Mouse (Mus musculus): ENCODE measurements at regions not wholly inside any gene's neighbourhood (a gene's known extent, or its start where the extent isn't known, plus 50 kb on each side); places are given as distances from the start of the nearest gene placed in this dataset.

- Histone ChIP-seq H3K27ac (replicated peaks) (no peak overlapping the region), H3K27me3 (replicated peaks) (no peaks in the 10 kb centered on the region), H3K4me3 (no peak overlapping the region), H3K4me2 (no peak overlapping the region), H3K4me1 (no peaks in the 10 kb centered on the region), H3K9me3 (no peaks in the 10 kb centered on the region), H3K9ac (no peak overlapping the region), H3K36me3 (no peaks in the 10 kb centered on the region)
- WGBS = 78% methylated on average over 4 of the region's 4 CpGs
- ATAC-seq (ENCODE audit: extremely low read depth, insufficient number of reproducible peaks, low FRiP score, low TSS enrichment) = no peak
These were observed 411.0 kb downstream of the Gja1 start for GRCm38 (mm10) chr10:56788081-56788480.

- Histone ChIP-seq H3K9me3 (no peaks in the 10 kb centered on the region), H3K4me2 (no peak overlapping the region), H3K4me1 (no peaks in the 10 kb centered on the region), H3K9ac (no peak overlapping the region), H3K27ac (replicated peaks) (no peak overlapping the region), H3K36me3 (no peaks in the 10 kb centered on the region), H3K27me3 (replicated peaks) (no peaks in the 10 kb centered on the region), H3K4me3 (no peak overlapping the region)
- WGBS = 62% methylated on average over 8 of the region's 8 CpGs
- ATAC-seq (ENCODE audit: extremely low read depth, insufficient number of reproducible peaks, low FRiP score, low TSS enrichment) = no peak
These were observed 415.9 kb downstream of the Gja1 start for GRCm38 (mm10) chr10:56793074-56793473.

- Histone ChIP-seq H3K9ac (no peak overlapping the region), H3K27me3 (replicated peaks) (no peaks in the 10 kb centered on the region), H3K4me1 (no peaks in the 10 kb centered on the region), H3K36me3 (no peaks in the 10 kb centered on the region), H3K4me3 (no peak overlapping the region), H3K9me3 (no peaks in the 10 kb centered on the region), H3K27ac (replicated peaks) (no peak overlapping the region), H3K4me2 (no peak overlapping the region)
- WGBS = 47% methylated on average over 3 of the region's 3 CpGs
- ATAC-seq (ENCODE audit: extremely low read depth, insufficient number of reproducible peaks, low FRiP score, low TSS enrichment) = no peak
These were observed 418.3 kb downstream of the Gja1 start for GRCm38 (mm10) chr10:56795396-56795795.

- Histone ChIP-seq H3K27me3 (replicated peaks) (no peaks in the 10 kb centered on the region), H3K27ac (replicated peaks) (no peak overlapping the region), H3K4me3 (no peak overlapping the region), H3K4me2 (no peak overlapping the region), H3K4me1 (no peaks in the 10 kb centered on the region), H3K9me3 (no peaks in the 10 kb centered on the region), H3K36me3 (no peaks in the 10 kb centered on the region), H3K9ac (no peak overlapping the region)
- 70% methylated on average over 3 of the region's 3 CpGs for WGBS
- no peak for ATAC-seq (ENCODE audit: extremely low read depth, insufficient number of reproducible peaks, low FRiP score, low TSS enrichment)
These were observed 422.2 kb downstream of the Gja1 start for GRCm38 (mm10) chr10:56799307-56799706.

GRCm38 (mm10) chr10:56799745-56800144, 422.6 kb downstream of the Gja1 start:
- no peak for ATAC-seq (ENCODE audit: extremely low read depth, insufficient number of reproducible peaks, low FRiP score, low TSS enrichment)
- no peaks in the 10 kb centered on the region for H3K4me1 ChIP-seq
- H3K9ac ChIP-seq = no peak overlapping the region
- no peaks in the 10 kb centered on the region for H3K36me3 ChIP-seq
- no peaks in the 10 kb centered on the region for H3K9me3 ChIP-seq
- H3K27me3 ChIP-seq (replicated peaks) = no peaks in the 10 kb centered on the region
- H3K27ac ChIP-seq (replicated peaks) = no peak overlapping the region
- no peak overlapping the region for H3K4me2 ChIP-seq
- WGBS = 39% methylated on average over 3 of the region's 3 CpGs
- H3K4me3 ChIP-seq = no peak overlapping the region

GRCm38 (mm10) chr10:56809006-56809405, 431.9 kb downstream of the Gja1 start:
- no peak overlapping the region for H3K4me3 ChIP-seq
- no peaks in the 10 kb centered on the region for H3K9me3 ChIP-seq
- H3K4me2 ChIP-seq = no peak overlapping the region
- H3K36me3 ChIP-seq = no peaks in the 10 kb centered on the region
- no peak for ATAC-seq (ENCODE audit: extremely low read depth, insufficient number of reproducible peaks, low FRiP score, low TSS enrichment)
- no peaks in the 10 kb centered on the region for H3K4me1 ChIP-seq
- H3K27me3 ChIP-seq (replicated peaks) = no peaks in the 10 kb centered on the region
- H3K9ac ChIP-seq = no peak overlapping the region
- no peak overlapping the region for H3K27ac ChIP-seq (replicated peaks)
- WGBS = 69% methylated on average over 1 of the region's 1 CpGs

- H3K4me3 ChIP-seq = no peak overlapping the region
- no peak overlapping the region for H3K27ac ChIP-seq (replicated peaks)
- H3K9me3 ChIP-seq = no peaks in the 10 kb centered on the region
- H3K4me1 ChIP-seq = no peaks in the 10 kb centered on the region
- H3K27me3 ChIP-seq (replicated peaks) = no peaks in the 10 kb centered on the region
- no peaks in the 10 kb centered on the region for H3K36me3 ChIP-seq
- ATAC-seq (ENCODE audit: extremely low read depth, insufficient number of reproducible peaks, low FRiP score, low TSS enrichment) = no peak
- no peak overlapping the region for H3K9ac ChIP-seq
- 46% methylated on average over 5 of the region's 5 CpGs for WGBS
- H3K4me2 ChIP-seq = no peak overlapping the region
These were observed 445.0 kb downstream of the Gja1 start for GRCm38 (mm10) chr10:56822158-56822557.

GRCm38 (mm10) chr10:56831331-56831730, 454.2 kb downstream of the Gja1 start:
- WGBS = 80% methylated on average over 1 of the region's 1 CpGs
- Histone ChIP-seq H3K36me3 (no peaks in the 10 kb centered on the region), H3K4me3 (no peak overlapping the region), H3K9me3 (no peaks in the 10 kb centered on the region), H3K9ac (no peak overlapping the region), H3K27me3 (replicated peaks) (no peaks in the 10 kb centered on the region), H3K4me1 (no peaks in the 10 kb centered on the region), H3K4me2 (no peak overlapping the region), H3K27ac (replicated peaks) (no peak overlapping the region)
- no peak for ATAC-seq (ENCODE audit: extremely low read depth, insufficient number of reproducible peaks, low FRiP score, low TSS enrichment)

- no peak overlapping the region for H3K27ac ChIP-seq (replicated peaks)
- H3K4me3 ChIP-seq = no peak overlapping the region
- H3K9me3 ChIP-seq = no peaks in the 10 kb centered on the region
- no peak overlapping the region for H3K9ac ChIP-seq
- H3K36me3 ChIP-seq = no peaks in the 10 kb centered on the region
- 64% methylated on average over 4 of the region's 4 CpGs for WGBS
- no peak overlapping the region for H3K4me2 ChIP-seq
- ATAC-seq (ENCODE audit: extremely low read depth, insufficient number of reproducible peaks, low FRiP score, low TSS enrichment) = no peak
- no peaks in the 10 kb centered on the region for H3K27me3 ChIP-seq (replicated peaks)
- H3K4me1 ChIP-seq = no peaks in the 10 kb centered on the region
These were observed 454.8 kb downstream of the Gja1 start for GRCm38 (mm10) chr10:56831966-56832365.

GRCm38 (mm10) chr10:56836130-56836529, 459.0 kb downstream of the Gja1 start:
- ATAC-seq (ENCODE audit: extremely low read depth, insufficient number of reproducible peaks, low FRiP score, low TSS enrichment) = no peak
- H3K4me3 ChIP-seq = no peak overlapping the region
- H3K4me1 ChIP-seq = peaks cover 4% of the 10 kb centered on the region; the same call in 1 of the 2 replicates
- WGBS = 56% methylated on average over 4 of the region's 4 CpGs
- no peak overlapping the region for H3K27ac ChIP-seq (replicated peaks)
- H3K27me3 ChIP-seq (replicated peaks) = no peaks in the 10 kb centered on the region
- H3K9me3 ChIP-seq = no peaks in the 10 kb centered on the region
- H3K9ac ChIP-seq = no peak overlapping the region
- no peak overlapping the region for H3K4me2 ChIP-seq
- H3K36me3 ChIP-seq = no peaks in the 10 kb centered on the region

- Histone ChIP-seq H3K4me1 (peaks cover 4% of the 10 kb centered on the region; the same call in 1 of the 2 replicates), H3K9me3 (no peaks in the 10 kb centered on the region), H3K27me3 (replicated peaks) (no peaks in the 10 kb centered on the region), H3K9ac (no peak overlapping the region), H3K27ac (replicated peaks) (no peak overlapping the region), H3K4me2 (no peak overlapping the region), H3K4me3 (no peak overlapping the region), H3K36me3 (no peaks in the 10 kb centered on the region)
- WGBS = 69% methylated on average over 9 of the region's 9 CpGs
- ATAC-seq (ENCODE audit: extremely low read depth, insufficient number of reproducible peaks, low FRiP score, low TSS enrichment) = no peak
These were observed 461.9 kb downstream of the Gja1 start for GRCm38 (mm10) chr10:56839006-56839495.

GRCm38 (mm10) chr10:56839545-56839944, 462.4 kb downstream of the Gja1 start:
- H3K27me3 ChIP-seq (replicated peaks) = no peaks in the 10 kb centered on the region
- H3K4me3 ChIP-seq = no peak overlapping the region
- no peaks in the 10 kb centered on the region for H3K9me3 ChIP-seq
- ATAC-seq (ENCODE audit: extremely low read depth, insufficient number of reproducible peaks, low FRiP score, low TSS enrichment) = no peak
- H3K36me3 ChIP-seq = no peaks in the 10 kb centered on the region
- WGBS = 43% methylated on average over 2 of the region's 2 CpGs
- H3K27ac ChIP-seq (replicated peaks) = no peak overlapping the region
- no peak overlapping the region for H3K9ac ChIP-seq
- no peak overlapping the region for H3K4me2 ChIP-seq
- H3K4me1 ChIP-seq = peaks cover 4% of the 10 kb centered on the region; the same call in 1 of the 2 replicates

Measured in heart, embryonic 13.5 days (tissue).